Mouse (Mus musculus) gonadal fat pad, adult 2 months (tissue): ENCODE data around the gene 1700049E17Rik1. TPM values are rescaled to one million over a fixed set of nuclear protein-coding genes. Genes with fewer than 3 reads are reported as not detected.
"Not testable (repeated sequence)": the region's sequence is repeated elsewhere in the genome, so short reads cannot be mapped to it uniquely, and the experiment has no call there.

ENCODE experiments used
- DNase-seq: peaks from one replicate; pipeline ENCODE4 v3.0.0-alpha.2; 2012; ENCODE audit warnings: low read depth
- polyA plus RNA-seq: library from polyadenylated mRNA; depleted of rRNA; stranded (reverse); fragments of >200 nt; gene quantifications from 2 replicates; pipeline ENCODE4 v1.2.3, GENCODE M21; 2012; rRNA removed

The 1700049E17Rik1 gene
- not detected in 2 replicates for polyA plus RNA-seq

DNA sequence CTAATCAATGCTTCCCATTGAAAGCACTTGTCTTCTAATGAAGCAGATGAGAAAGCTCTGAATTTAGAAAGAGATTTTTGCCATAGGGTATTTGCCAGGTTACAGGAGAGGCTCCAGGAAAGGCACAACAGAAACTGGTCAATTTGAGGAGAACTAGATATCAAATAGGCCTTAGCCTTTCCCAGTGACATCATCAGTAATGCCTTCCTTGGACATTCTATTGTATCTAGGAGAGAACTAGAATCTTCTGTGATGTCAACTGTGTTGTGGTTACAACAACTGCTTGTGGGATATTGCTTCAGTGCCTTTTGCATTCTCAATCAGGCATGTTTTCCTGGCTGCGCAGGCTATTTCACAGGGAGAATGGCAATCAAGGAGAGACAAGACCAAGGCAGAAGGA is at the start of gene 1700049E17Rik1:
TSS of gene 1700049E17Rik1 (plus strand) at position 301 of the 400 bp plus-strand sequence.
- not testable (repeated sequence) for DNase-seq

DNA sequence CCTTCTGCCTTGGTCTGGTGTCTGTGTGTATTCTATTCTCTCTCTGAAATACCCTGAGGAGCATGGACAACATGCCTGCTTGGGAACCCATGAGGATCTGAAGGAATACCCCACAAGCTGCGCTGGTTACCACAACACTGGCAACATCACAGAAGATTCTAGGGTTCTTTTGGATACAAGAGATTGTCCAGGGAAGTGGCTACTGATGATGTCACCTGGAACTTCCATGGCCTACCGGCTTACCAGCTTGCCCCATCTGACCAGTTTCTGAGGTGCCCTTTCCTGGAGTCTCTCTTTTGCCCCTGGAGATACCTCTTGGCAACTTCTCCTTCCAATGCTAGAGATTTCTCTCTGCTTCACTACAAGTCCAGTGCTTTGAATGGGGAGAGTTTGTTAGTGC is 17.6 kb upstream of the 1700049E17Rik1 start, which contains the start of gene Gm7980:
TSS of gene Gm7980 (minus strand) at position 101 of the 400 bp plus-strand sequence.
- DNase-seq = not testable (repeated sequence)

DNA sequence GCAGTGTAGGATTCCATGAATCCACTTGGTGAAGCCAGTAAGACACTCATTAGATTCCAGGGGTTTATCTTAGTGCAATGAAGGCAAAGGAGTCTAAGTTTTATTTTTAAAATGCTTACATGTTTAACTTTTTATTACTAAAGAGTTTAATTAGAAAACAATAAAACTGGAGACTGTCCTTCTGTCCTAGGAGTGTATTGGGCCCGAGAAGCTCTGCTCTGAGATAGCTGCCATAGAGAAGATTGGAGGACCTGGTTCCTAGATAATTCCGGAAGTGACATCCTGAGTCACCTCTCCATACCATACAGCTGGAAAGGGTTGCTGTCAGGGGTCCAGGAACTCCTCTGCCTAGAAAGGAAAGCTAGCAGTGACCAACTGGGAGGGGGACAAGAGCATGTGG is 18.9 kb downstream of the 1700049E17Rik1 start, which contains the start of gene 1700024B05Rik:
TSS of gene 1700024B05Rik (plus strand) at position 301 of the 400 bp plus-strand sequence.
- not testable (repeated sequence) for DNase-seq

DNA sequence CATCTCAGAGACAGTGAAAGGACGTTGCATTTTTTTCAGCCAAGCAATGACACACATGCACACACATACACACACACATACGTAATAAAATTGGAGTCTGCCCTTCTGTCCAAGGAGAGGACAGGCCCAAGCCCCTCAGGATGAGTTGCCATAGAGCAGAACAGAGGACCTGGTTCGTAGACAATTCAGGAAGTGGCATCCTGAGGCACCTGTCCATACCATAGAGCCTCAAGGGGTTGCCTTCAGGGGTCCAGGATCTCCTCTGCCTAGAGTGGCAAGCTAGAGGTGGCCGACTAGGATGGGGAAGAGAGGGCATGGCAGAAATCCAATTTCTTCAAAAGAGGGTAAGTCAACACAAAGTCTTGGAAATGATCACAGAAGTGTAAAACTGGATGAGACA is 39.3 kb downstream of the 1700049E17Rik1 start:
- not testable (repeated sequence) for DNase-seq

DNA sequence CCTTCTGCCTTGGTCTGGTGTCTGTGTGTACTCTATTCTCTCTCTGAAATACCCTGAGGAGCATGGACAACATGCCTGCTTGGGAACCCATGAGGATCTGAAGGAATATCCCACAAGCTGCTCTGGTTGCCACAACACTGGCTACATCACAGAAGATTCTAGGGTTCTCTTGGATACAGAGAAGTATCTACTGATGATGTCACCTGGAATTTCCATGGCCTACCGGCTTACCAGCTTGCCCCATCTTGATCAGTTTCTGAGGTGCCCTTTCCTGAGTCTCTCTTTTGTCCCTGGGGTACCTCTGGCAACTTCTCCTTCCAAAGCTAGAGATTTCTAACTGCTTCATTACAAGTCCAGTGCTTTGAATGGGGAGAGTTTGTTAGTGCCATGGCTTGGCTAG is 43.1 kb downstream of the 1700049E17Rik1 start, which contains the start of gene Gm6401:
TSS of gene Gm6401 (minus strand) at position 101 of the 400 bp plus-strand sequence.
- not testable (repeated sequence) for DNase-seq

DNA sequence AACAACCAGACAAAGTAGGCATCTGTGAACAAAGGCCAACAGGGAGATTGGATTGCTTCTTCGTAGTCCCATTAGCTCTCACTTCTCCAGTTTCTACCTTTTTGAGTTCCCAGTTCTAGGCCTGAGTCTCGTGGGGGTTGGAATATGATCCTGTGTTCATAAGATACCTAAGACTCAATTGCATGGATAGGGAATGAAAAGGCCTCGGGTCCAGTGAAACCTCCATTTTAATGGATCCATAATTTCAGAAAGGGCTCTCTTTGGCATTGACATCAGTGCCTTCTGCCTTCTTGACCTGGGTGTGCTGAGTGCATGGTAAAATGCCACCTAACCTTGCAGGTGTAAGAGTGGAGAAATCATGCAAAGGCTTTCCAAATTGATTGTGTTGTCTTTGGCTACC is 43.8 kb downstream of the 1700049E17Rik1 start:
- not testable (repeated sequence) for DNase-seq

Other genes starting within 250 kb of the 1700049E17Rik1 start
- gene Gm8068, start 223.1 kb upstream of the 1700049E17Rik1 start, polyA plus RNA-seq = not detected in 2 replicates
- not detected in 2 replicates for gene Gm7929, start 174.3 kb upstream of the 1700049E17Rik1 start, polyA plus RNA-seq
- gene Gm47189, start 152.5 kb upstream of the 1700049E17Rik1 start, polyA plus RNA-seq = not detected in 2 replicates
- gene Gm7980, start 17.7 kb upstream of the 1700049E17Rik1 start, polyA plus RNA-seq = not detected in 2 replicates
- gene 1700024B05Rik, start 19.0 kb downstream of the 1700049E17Rik1 start, polyA plus RNA-seq = not detected in 2 replicates
- gene Gm6401, start 43.0 kb downstream of the 1700049E17Rik1 start, polyA plus RNA-seq = not detected in 2 replicates
- gene Gm3543, start 58.4 kb downstream of the 1700049E17Rik1 start, polyA plus RNA-seq = not detected in 2 replicates
- not detected in 2 replicates for gene Gm7951, start 192.4 kb downstream of the 1700049E17Rik1 start, polyA plus RNA-seq
- gene Gm17027, start 237.7 kb downstream of the 1700049E17Rik1 start, polyA plus RNA-seq = not detected in 2 replicates